Mouse (Mus musculus) kidney, embryonic 14.5 days (tissue): ENCODE measurements around the gene Cdc5l. TPM values are rescaled to one million over a fixed set of nuclear protein-coding genes. Genes with fewer than 3 reads are reported as not detected.
"Not testable (repeated sequence)": the region's sequence is repeated elsewhere in the genome, so short reads cannot be mapped to it uniquely, and the experiment has no call there.

Experiments used
- ATAC-seq: fragments of 200-750 bp; cut with Nextera tagmentation; 2 replicates; pipeline ENCODE4 v1.8.0; 2017; ENCODE audit warnings: moderate number of reproducible peaks, mild to moderate bottlenecking, moderate TSS enrichment, moderate library complexity; ENCODE audit not compliant: low FRiP score, low TSS enrichment
- H3K27ac ChIP-seq: fragments of 300-500 bp; sonication (generic); 2 replicates; pipeline ENCODE4 v1.5.1; 2014; ENCODE audit warnings: low read depth, mild to moderate bottlenecking, low read length, moderate library complexity, mixed read lengths
- H3K27me3 ChIP-seq: fragments of 300-500 bp; sonication (generic); 2 replicates; pipeline ENCODE4 v1.6.1; 2014; ENCODE audit warnings: mild to moderate bottlenecking, low read length; ENCODE audit not compliant: control insufficient read depth, insufficient read depth
- H3K36me3 ChIP-seq: fragments of 300-500 bp; sonication (generic); 2 replicates; pipeline ENCODE4 v1.6.1; 2014; ENCODE audit warnings: low read length, mixed read lengths; ENCODE audit not compliant: control insufficient read depth, insufficient read depth
- H3K4me1 ChIP-seq: fragments of 300-500 bp; sonication (generic); 2 replicates; pipeline ENCODE4 v1.6.1; 2014; ENCODE audit warnings: low read length, mixed read lengths; ENCODE audit not compliant: control insufficient read depth, insufficient read depth
- H3K4me2 ChIP-seq: fragments of 300-500 bp; sonication (generic); replicated peaks from 2 replicates; pipeline ENCODE4 v1.6.1; 2014; ENCODE audit warnings: low read depth, mild to moderate bottlenecking, low read length
- H3K4me3 ChIP-seq: fragments of 300-500 bp; sonication (generic); 2 replicates; pipeline ENCODE4 v1.5.1; 2014; ENCODE audit warnings: mild to moderate bottlenecking, low read length
- H3K9ac ChIP-seq: fragments of 300-500 bp; sonication (generic); 2 replicates; pipeline ENCODE4 v1.6.1; 2014; ENCODE audit warnings: low read depth, mild to moderate bottlenecking, low read length, moderate library complexity
- H3K9me3 ChIP-seq: fragments of 300-500 bp; sonication (generic); 2 replicates; pipeline ENCODE4 v1.6.1; 2016; ENCODE audit warnings: low read length; ENCODE audit not compliant: control insufficient read depth
- WGBS: fragments of 180-500 bp; shearing (Covaris S2); extraction: QIAGEN DNeasy Blood & Tissue Kit; methylation state at CpG from one replicate; pipeline ENCODE4 v1.1.7; 2014; 5-methylcytosine and 5-hydroxymethylcytosine counted together
- polyA plus RNA-seq: library from polyadenylated mRNA; unstranded; fragments of >200 nt; fragmentation: Nextera tagmentation; extraction: Ambion mirVana; gene quantifications from 2 replicates; pipeline ENCODE4 v1.2.1, GENCODE M21; 2014

Cdc5l gene
- polyA plus RNA-seq, 1 experiment from 2014 or later = 73.5 TPM

DNA sequence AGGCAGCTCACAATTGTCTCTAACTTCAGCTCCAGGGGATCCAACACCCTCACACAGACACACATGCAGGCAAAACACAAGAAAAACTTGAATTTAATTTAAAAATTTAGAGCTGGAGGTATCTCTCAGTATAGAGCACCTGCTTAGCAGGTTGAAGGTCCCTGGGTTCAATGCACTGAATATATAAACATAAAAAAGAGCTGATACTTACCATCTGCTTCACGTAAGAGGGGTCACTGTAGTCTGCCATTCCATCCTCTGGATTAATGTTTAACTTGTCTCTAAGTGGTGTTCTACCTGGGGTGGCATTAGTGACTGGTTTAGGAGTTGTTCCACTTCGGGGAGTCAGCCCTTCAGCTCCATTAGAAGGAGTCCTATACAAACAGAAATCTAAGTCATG lies 21.9 kb downstream of the Cdc5l start:
- H3K4me3 ChIP-seq, H3K9me3 ChIP-seq, H3K9ac ChIP-seq, H3K27me3 ChIP-seq, H3K27ac ChIP-seq, H3K4me2 ChIP-seq, ATAC-seq, H3K4me1 ChIP-seq: not testable (repeated sequence)
- WGBS = 73% methylated on average over 2 of the region's 2 CpGs
- peaks cover 83% of the 10 kb centered on the region for H3K36me3 ChIP-seq

DNA sequence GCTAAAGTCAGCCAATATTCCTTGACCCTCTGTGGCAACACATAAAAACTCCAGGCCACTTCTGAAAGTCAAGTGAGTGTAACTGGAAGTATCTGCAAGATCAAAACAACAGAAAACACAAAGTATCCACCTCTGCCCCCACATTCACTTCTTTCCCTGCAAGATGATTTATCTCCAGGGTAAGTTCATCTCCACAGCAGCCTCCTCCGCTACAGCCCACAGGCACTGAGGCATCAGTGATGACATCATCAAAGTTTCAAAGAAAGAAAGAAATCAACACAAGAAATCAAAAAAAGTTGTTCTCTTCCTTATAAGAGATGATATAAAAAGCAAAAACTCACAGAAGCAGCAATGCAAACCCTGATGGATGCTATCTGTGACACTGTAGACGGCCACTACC lies 24.8 kb downstream of the Cdc5l start:
- H3K27me3 ChIP-seq = no peaks in the 10 kb centered on the region
- no peaks in the 10 kb centered on the region for H3K4me1 ChIP-seq
- no peaks in the 10 kb centered on the region for H3K9me3 ChIP-seq
- H3K9ac ChIP-seq = no peak overlapping the region
- H3K36me3 ChIP-seq = peaks cover 85% of the 10 kb centered on the region
- no peak overlapping the region for H3K4me3 ChIP-seq
- no peak overlapping the region for H3K27ac ChIP-seq
- 84% methylated on average over 2 of the region's 2 CpGs for WGBS
- H3K4me2 ChIP-seq = no peak overlapping the region
- no peak for ATAC-seq

DNA sequence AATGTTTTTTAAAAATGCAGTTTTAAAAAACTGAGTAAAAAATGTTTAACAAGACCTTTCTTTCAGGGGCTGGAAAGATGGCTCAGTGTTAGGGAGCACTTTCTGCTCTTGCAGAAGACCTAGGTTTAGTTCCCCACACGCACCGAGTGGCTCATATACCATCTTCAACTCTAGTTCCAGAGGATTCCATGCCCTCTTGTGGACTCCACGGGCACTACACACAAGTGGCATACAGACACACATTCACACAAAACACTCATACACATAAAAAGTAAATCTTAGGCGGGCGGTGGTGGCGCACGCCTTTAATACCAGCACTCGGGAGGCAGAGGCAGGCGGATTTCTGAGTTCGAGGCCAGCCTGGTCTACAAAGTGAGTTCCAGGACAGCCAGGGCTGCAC lies 27.3 kb downstream of the Cdc5l start:
- WGBS = 96% methylated on average over 10 of the region's 10 CpGs
- Histone ChIP-seq H3K27me3 (no peaks in the 10 kb centered on the region), H3K27ac (no peak overlapping the region), H3K4me1 (no peaks in the 10 kb centered on the region), H3K36me3 (peaks cover 83% of the 10 kb centered on the region), H3K9ac (no peak overlapping the region), H3K4me3 (no peak overlapping the region), H3K9me3 (no peaks in the 10 kb centered on the region), H3K4me2 (no peak overlapping the region)
- no peak for ATAC-seq

- Histone ChIP-seq H3K27ac (no peak overlapping the region), H3K4me3 (no peak overlapping the region), H3K36me3 (peaks cover 71% of the 10 kb centered on the region), H3K27me3 (no peaks in the 10 kb centered on the region), H3K9me3 (no peaks in the 10 kb centered on the region), H3K4me1 (no peaks in the 10 kb centered on the region; the same call in 1 of the 2 replicates), H3K4me2 (no peak overlapping the region), H3K9ac (no peak overlapping the region)
- WGBS = 18% methylated on average over 3 of the region's 3 CpGs
- no peak for ATAC-seq
These were observed 30.3 kb downstream of the Cdc5l start for GRCm38 (mm10) chr17:45403207-45403606.

GRCm38 (mm10) chr17:45402601-45403000 lies 30.9 kb downstream of the Cdc5l start:
- Histone ChIP-seq H3K4me1 (no peaks in the 10 kb centered on the region; the same call in 1 of the 2 replicates), H3K27ac (no peak overlapping the region), H3K27me3 (no peaks in the 10 kb centered on the region), H3K9ac (no peak overlapping the region), H3K4me2 (no peak overlapping the region), H3K9me3 (no peaks in the 10 kb centered on the region), H3K4me3 (no peak overlapping the region), H3K36me3 (peaks cover 69% of the 10 kb centered on the region)
- 75% methylated on average over 3 of the region's 3 CpGs for WGBS
- ATAC-seq = no peak

DNA sequence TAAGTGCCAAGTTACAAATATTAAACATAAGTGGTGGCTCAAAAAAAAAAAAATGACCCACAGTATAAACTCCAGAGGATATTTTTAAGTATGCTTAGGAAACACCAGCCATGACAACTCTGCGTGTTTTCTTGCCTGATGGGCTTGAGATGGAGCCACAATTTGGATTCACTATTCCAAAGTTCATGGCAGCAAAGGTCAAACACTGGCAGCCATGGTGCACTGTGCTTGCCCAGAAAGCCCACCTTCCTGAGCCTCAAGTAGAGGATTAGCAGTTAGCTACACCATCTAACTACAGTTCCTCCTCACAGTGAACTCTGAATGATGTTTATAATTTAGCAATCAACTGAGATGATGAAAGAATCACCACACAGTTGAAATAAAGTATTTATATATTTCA lies 31.4 kb downstream of the Cdc5l start:
- peaks cover 65% of the 10 kb centered on the region for H3K36me3 ChIP-seq
- H3K27ac ChIP-seq = no peak overlapping the region
- H3K9ac ChIP-seq = no peak overlapping the region
- H3K9me3 ChIP-seq = no peaks in the 10 kb centered on the region
- H3K4me2 ChIP-seq = no peak overlapping the region
- ATAC-seq = no peak
- H3K4me3 ChIP-seq = no peak overlapping the region
- H3K4me1 ChIP-seq = no peaks in the 10 kb centered on the region; the same call in 1 of the 2 replicates
- H3K27me3 ChIP-seq = no peaks in the 10 kb centered on the region
- 85% methylated on average over 1 of the region's 1 CpGs for WGBS

GRCm38 (mm10) chr17:45401126-45401905 lies 32.2 kb downstream of the Cdc5l start:
- WGBS = 88% methylated on average over 5 of the region's 5 CpGs
- ATAC-seq = no peak
- no peak overlapping the region for H3K4me3 ChIP-seq
- H3K27me3 ChIP-seq = no peaks in the 10 kb centered on the region
- H3K9me3 ChIP-seq = no peaks in the 10 kb centered on the region
- peaks cover 58% of the 10 kb centered on the region for H3K36me3 ChIP-seq
- no peak overlapping the region for H3K27ac ChIP-seq
- H3K4me2 ChIP-seq = no peak overlapping the region
- no peaks in the 10 kb centered on the region; the same call in 1 of the 2 replicates for H3K4me1 ChIP-seq
- no peak overlapping the region for H3K9ac ChIP-seq

DNA sequence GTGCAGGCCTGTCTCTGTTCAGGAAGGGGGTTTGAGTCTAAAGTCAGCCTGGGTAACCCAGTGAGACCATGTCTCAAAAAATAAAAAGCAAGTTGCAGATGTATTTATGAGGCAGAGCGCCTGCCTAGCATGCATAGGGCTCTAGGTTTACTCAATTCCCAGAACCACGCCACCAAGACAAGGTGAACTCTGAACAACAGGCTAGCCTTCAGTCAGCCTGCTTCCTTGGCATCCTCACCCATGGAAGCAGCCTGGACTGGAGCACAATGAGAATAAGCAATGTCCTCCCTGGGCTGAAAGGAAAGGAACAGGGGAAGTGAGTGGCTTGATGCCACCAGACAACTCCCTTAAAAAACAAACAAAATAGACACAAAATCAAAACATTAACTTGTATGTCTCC lies 35.5 kb downstream of the Cdc5l start:
- ATAC-seq = no peak
- H3K27me3 ChIP-seq = no peaks in the 10 kb centered on the region
- no peaks in the 10 kb centered on the region for H3K9me3 ChIP-seq
- H3K4me2 ChIP-seq = no peak overlapping the region
- H3K27ac ChIP-seq = no peak overlapping the region
- peaks cover 43% of the 10 kb centered on the region for H3K36me3 ChIP-seq
- no peaks in the 10 kb centered on the region; the same call in 1 of the 2 replicates for H3K4me1 ChIP-seq
- no peak overlapping the region for H3K4me3 ChIP-seq
- 97% methylated on average over 2 of the region's 2 CpGs for WGBS
- no peak overlapping the region for H3K9ac ChIP-seq

GRCm38 (mm10) chr17:45397541-45397940 lies 36.0 kb downstream of the Cdc5l start:
- no peaks in the 10 kb centered on the region for H3K9me3 ChIP-seq
- H3K36me3 ChIP-seq = peaks cover 43% of the 10 kb centered on the region
- no peak overlapping the region for H3K27ac ChIP-seq
- WGBS = 73% methylated on average over 3 of the region's 3 CpGs
- ATAC-seq = no peak
- H3K9ac ChIP-seq = no peak overlapping the region
- no peaks in the 10 kb centered on the region for H3K27me3 ChIP-seq
- H3K4me1 ChIP-seq = no peaks in the 10 kb centered on the region; the same call in 1 of the 2 replicates
- no peak overlapping the region for H3K4me3 ChIP-seq
- H3K4me2 ChIP-seq = no peak overlapping the region
